Mouse (Mus musculus) embryo, embryonic 11.5 days (tissue): Measurements from ENCODE around the gene Gm765.

ENCODE experiments used
- DNase-seq: peaks from one replicate; pipeline ENCODE4 v3.0.0-alpha.2; 2012; ENCODE audit warnings: low read depth, low spot score

Gene Gm765

GRCm38 (mm10) chr6:98221970-98222369 lies 120.6 kb downstream of the Gm765 start:
- no peak for DNase-seq

- no peak for DNase-seq
Measured at GRCm38 (mm10) chr6:98212225-98212624, 130.3 kb downstream of the Gm765 start.

GRCm38 (mm10) chr6:98210237-98210636 lies 132.3 kb downstream of the Gm765 start:
- DNase-seq: no peak

DNA sequence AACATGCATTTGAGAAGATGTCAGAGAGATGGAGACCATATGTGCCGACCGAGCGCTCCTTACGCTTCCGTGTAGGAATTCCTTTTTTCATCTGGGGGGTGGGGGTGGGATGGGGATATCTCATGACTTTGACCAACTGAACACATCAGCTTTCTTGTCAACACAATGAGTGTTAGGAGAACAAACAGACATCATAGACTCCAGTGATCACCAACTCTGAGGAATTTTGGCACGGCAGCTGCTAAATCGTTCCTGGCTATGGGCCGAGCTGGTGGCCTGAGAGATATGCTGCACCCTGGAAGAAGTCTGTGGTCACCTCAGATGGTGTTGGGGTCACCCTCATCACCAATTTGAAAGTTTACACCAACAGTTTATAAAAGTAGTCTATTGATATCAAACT lies 134.5 kb downstream of the Gm765 start:
- no peak for DNase-seq

GRCm38 (mm10) chr6:98198706-98199105 lies 143.8 kb downstream of the Gm765 start:
- DNase-seq: no peak

- DNase-seq: no peak
Measured at GRCm38 (mm10) chr6:98190745-98191442, 151.7 kb downstream of the Gm765 start.
